Mouse (Mus musculus) forebrain, embryonic 10.5 days (tissue): Measurements from ENCODE around the gene Pdcd1lg2. TPM values are rescaled to one million over a fixed set of nuclear protein-coding genes. Genes with fewer than 3 reads are reported as not detected.

Source experiments
- DNase-seq: peaks from one replicate; pipeline ENCODE4 v3.0.0-alpha.2; 2017; ENCODE audit warnings: low spot score; ENCODE audit errors: extremely low spot score
- H3K27ac ChIP-seq: fragments of 300-500 bp; sonication (generic); 2 replicates; pipeline ENCODE4 v1.5.1; 2016; ENCODE audit warnings: mild to moderate bottlenecking
- H3K27me3 ChIP-seq: fragments of 300-500 bp; sonication (generic); 2 replicates; pipeline ENCODE4 v1.6.1; 2016; ENCODE audit warnings: mild to moderate bottlenecking; ENCODE audit not compliant: poor library complexity, severe bottlenecking
- H3K36me3 ChIP-seq: fragments of 300-500 bp; sonication (generic); replicated peaks from 2 replicates; pipeline ENCODE4 v1.6.1; 2016; ENCODE audit warnings: mild to moderate bottlenecking, moderate library complexity
- H3K4me1 ChIP-seq: fragments of 300-500 bp; sonication (generic); 2 replicates; pipeline ENCODE4 v1.6.1; 2016
- H3K4me3 ChIP-seq: fragments of 300-500 bp; sonication (generic); 2 replicates; pipeline ENCODE4 v1.5.1; 2016; ENCODE audit warnings: mild to moderate bottlenecking, moderate library complexity
- H3K9me3 ChIP-seq: fragments of 300-500 bp; sonication (generic); 2 replicates; pipeline ENCODE4 v1.6.1; 2016; ENCODE audit warnings: mild to moderate bottlenecking, moderate library complexity
- WGBS: fragments of 180-500 bp; shearing (Covaris S2); methylation state at CpG from one replicate; pipeline ENCODE4 v1.1.7; 2016; 5-methylcytosine and 5-hydroxymethylcytosine counted together
- polyA plus RNA-seq: library from polyadenylated mRNA; unstranded; fragments of >200 nt; fragmentation: Nextera tagmentation; extraction: Ambion mirVana; gene quantifications from 2 replicates; pipeline ENCODE4 v1.2.1, GENCODE M21; 2016

Pdcd1lg2 gene
- polyA plus RNA-seq = not detected in 2 replicates

DNA sequence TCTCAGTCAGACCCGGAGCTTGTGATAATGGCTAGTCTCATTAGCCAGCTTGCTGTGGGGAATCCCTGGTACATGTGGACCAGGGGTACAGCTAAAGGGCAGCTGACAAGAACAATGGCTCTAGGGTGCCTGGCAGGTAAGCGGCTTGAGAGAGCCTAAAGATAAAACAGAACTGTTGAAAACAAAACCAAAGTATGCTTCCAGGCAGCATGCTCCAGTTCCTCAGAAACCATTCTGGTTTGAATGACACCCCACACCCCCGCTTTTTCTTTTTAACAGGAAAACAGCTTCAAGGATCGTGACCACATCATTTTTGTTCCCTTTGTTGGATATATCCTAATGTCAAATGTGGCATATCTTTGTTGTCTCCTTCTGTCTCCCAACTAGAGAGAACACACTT lies at the start of gene Pdcd1lg2:
TSS of gene Pdcd1lg2 (plus strand) at position 301 of the 400 bp plus-strand sequence.
- no peak within 1 kb of the TSS for H3K27ac ChIP-seq
- H3K4me1 ChIP-seq = peaks cover 12% of the 10 kb centered on the region
- H3K4me3 ChIP-seq = no peak within 1 kb of the TSS
- no peak for DNase-seq
- no peaks in the 10 kb centered on the region for H3K27me3 ChIP-seq
- H3K36me3 ChIP-seq = no peaks in the 10 kb centered on the region
- WGBS = 88% methylated on average over 4 of the region's 4 CpGs
- no peaks in the 10 kb centered on the region for H3K9me3 ChIP-seq

DNA sequence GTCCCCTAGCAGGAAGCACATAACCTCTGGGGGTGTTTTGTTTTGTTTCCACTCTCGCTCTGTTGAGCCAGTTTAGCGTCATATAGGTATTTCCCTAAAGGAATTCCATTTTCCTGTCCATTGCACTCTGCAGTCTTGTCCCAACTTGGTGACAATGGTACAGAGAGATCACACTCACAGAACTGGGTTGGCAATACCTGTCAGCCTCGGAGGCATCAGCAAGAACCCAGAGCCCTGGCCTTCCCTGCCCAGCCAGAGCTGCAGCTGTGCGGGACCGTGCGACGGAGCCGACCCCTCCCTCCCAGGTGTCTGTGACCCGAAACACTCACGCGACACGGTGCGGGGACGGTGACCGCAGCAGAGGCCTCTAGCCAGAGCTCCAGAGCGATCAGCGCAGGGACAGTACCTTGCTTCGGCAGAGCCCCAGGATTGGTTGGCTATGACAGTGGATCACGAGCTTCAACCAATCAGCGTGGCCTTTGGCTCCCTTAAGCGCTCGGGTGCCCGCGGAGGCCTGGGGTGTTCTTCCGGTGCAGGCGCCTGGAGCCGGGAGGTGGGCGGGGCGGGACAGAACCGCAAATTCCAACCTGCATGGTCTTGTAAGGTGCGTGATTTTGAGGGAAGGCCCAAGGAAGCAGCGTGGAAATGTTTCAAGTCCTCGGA lies 49.1 kb upstream of the Pdcd1lg2 start:
- Histone ChIP-seq H3K36me3 (no peaks in the 10 kb centered on the region), H3K27me3 (peaks cover 17% of the 10 kb centered on the region), H3K4me1 (peaks cover 16% of the 10 kb centered on the region), H3K9me3 (no peaks in the 10 kb centered on the region), H3K4me3 (peak overlapping the region; percentile 75), H3K27ac (peak overlapping the region; percentile 85)
- WGBS = 3% methylated on average over 33 of the region's 33 CpGs
- peak; percentile 87 for DNase-seq

DNA sequence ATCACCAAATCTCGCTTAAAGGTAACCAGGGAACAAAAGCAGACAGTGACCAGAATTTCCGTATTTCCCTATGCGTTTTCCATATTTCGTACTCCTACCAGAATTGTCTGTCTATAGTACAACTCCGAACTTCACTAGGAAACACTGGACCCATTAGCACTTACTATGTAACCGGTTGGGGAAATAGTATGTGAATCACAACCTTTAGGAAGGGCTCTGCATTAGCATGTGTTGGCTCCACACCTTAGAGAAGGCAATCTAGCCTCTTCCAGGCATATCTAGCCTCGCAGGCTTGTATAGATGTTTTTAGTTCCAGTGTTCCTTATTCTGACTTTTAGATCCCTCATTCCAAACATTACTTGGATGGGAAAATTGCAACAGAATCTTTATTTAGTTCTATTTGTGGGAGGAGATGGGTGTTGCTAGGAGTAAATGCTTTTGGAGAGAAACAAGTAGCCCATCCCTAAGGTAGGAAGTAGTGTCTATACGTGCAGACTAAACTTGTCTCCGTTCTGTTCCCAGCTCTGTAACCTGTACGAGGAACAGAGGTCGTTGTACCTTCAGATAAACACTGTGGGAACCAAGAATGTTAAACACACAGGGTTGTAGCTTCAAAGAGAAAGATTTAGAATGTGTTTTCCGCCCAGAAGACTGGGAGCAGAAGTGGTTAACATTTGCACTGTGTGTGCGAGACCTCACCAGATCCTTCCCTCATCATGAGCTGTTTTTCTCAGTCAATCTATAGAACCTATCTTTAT lies 48.4 kb upstream of the Pdcd1lg2 start:
- peak overlapping the region; percentile 85 for H3K27ac ChIP-seq
- H3K27me3 ChIP-seq = peaks cover 24% of the 10 kb centered on the region
- H3K4me1 ChIP-seq = peaks cover 23% of the 10 kb centered on the region
- WGBS = 51% methylated on average over 13 of the region's 13 CpGs
- no peaks in the 10 kb centered on the region for H3K36me3 ChIP-seq
- H3K4me3 ChIP-seq = peak overlapping the region; percentile 75
- no peak for DNase-seq
- no peaks in the 10 kb centered on the region for H3K9me3 ChIP-seq

- H3K9me3 ChIP-seq = no peaks in the 10 kb centered on the region
- no peak overlapping the region for H3K4me3 ChIP-seq
- no peak for DNase-seq
- peaks cover 36% of the 10 kb centered on the region for H3K27me3 ChIP-seq
- H3K27ac ChIP-seq = no peak overlapping the region
- no peaks in the 10 kb centered on the region for H3K36me3 ChIP-seq
- peaks cover 26% of the 10 kb centered on the region for H3K4me1 ChIP-seq
- WGBS = 94% methylated on average over 7 of the region's 7 CpGs
Measured at GRCm38 (mm10) chr19:29363557-29363956, 47.2 kb upstream of the Pdcd1lg2 start.

GRCm38 (mm10) chr19:29364076-29364475 lies 46.6 kb upstream of the Pdcd1lg2 start:
- no peaks in the 10 kb centered on the region for H3K36me3 ChIP-seq
- H3K27ac ChIP-seq = no peak overlapping the region
- H3K27me3 ChIP-seq = peaks cover 40% of the 10 kb centered on the region
- DNase-seq = no peak
- peaks cover 26% of the 10 kb centered on the region for H3K4me1 ChIP-seq
- no peak overlapping the region for H3K4me3 ChIP-seq
- no peaks in the 10 kb centered on the region for H3K9me3 ChIP-seq
- 81% methylated on average over 5 of the region's 5 CpGs for WGBS

DNA sequence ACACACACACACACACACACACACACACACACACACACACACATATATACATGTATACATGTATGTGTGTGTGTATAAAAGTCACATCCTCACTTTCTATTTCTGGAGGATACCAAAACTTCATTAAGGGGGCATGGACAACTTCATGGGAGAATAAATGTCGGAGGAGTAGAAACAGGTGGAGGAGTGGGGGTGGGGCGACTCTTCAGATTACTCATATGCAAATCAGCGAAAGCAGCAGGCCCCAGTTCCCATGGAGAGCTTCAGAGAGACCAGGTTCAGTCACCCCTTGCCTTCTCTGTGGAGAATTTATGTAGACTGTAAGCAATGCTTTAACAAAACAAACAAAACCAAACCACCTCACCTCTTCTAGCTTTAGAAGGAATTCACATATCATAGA lies 45.6 kb upstream of the Pdcd1lg2 start:
- 34% methylated on average over 3 of the region's 3 CpGs for WGBS
- H3K9me3 ChIP-seq = no peaks in the 10 kb centered on the region
- peaks cover 26% of the 10 kb centered on the region for H3K4me1 ChIP-seq
- no peak for DNase-seq
- no peaks in the 10 kb centered on the region for H3K36me3 ChIP-seq
- no peak overlapping the region for H3K27ac ChIP-seq
- peaks cover 40% of the 10 kb centered on the region for H3K27me3 ChIP-seq
- H3K4me3 ChIP-seq = no peak overlapping the region

- 64% methylated on average over 20 of the region's 20 CpGs for WGBS
- no peak for DNase-seq
- H3K36me3 ChIP-seq = no peaks in the 10 kb centered on the region
- peaks cover 40% of the 10 kb centered on the region for H3K27me3 ChIP-seq
- no peaks in the 10 kb centered on the region for H3K9me3 ChIP-seq
- H3K27ac ChIP-seq = no peak overlapping the region
- peak overlapping the region; percentile 52 for H3K4me3 ChIP-seq
- peaks cover 19% of the 10 kb centered on the region for H3K4me1 ChIP-seq
Measured at GRCm38 (mm10) chr19:29366226-29366968, 44.3 kb upstream of the Pdcd1lg2 start.

DNA sequence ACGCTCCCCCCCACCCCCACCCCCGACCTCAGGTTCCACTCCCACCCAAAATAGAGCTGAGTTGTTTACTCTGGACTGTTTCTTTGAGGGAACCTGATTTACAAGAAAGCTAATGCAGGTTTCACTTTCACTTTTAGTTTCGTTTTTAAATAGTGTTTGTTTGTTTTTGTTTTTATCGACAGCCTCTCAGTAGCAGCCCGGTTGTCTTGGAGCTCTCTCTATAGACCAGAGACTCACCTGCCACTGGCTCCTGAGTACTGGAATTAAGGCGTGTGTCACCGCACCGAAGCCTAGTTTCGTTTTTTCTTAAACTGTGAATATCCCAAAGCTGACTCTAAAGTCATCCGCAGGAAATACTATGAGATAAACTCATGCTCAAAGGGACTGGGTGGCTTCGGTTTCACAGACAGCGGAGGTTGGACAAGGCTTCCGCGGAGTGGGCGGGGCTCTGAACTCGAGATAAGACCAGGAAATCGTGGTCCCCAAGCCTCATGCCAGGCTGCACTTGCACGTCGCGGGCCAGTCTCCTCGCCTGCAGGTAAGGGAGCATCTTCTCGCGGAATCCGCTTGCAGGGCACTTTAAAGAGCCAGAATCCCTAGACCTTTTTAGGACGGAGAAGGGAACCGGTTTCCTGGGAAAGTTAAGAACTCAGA lies 43.6 kb upstream of the Pdcd1lg2 start, which contains the start of the genes Plgrkt and Cd274:
TSS of gene Plgrkt (minus strand) at position 422 of the 654 bp plus-strand sequence.
TSS of gene Cd274 (plus strand) at position 487 of the 654 bp plus-strand sequence.
- no peaks in the 10 kb centered on the region for H3K36me3 ChIP-seq
- no peaks in the 10 kb centered on the region for H3K9me3 ChIP-seq
- no peak within 1 kb of the TSS for H3K27ac ChIP-seq
- H3K4me1 ChIP-seq = peaks cover 16% of the 10 kb centered on the region
- peak; percentile 35 for DNase-seq
- peak within 1 kb of the TSS; percentile 52 for H3K4me3 ChIP-seq
- WGBS = 5% methylated on average over 26 of the region's 26 CpGs
- peaks cover 40% of the 10 kb centered on the region for H3K27me3 ChIP-seq

DNA sequence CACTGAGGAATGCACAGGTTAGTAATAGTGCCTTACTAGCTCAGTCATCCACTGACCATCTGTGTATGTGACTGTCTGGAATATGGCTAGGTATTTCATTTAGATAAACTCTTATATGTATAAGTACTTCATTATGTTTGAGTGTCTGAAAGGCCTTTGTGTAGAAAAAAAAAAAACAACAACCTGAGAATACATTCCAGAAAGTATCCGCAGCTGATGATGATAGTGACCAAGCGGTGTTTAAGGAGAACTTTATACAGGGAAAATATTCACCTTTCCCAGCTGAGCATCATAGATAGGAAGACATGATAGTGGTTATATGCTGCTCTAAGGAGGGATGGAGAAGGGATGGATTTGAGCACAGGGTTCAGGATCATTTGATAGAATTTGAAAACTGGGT lies 42.7 kb upstream of the Pdcd1lg2 start:
- Histone ChIP-seq H3K27me3 (peaks cover 40% of the 10 kb centered on the region), H3K9me3 (no peaks in the 10 kb centered on the region), H3K4me3 (no peak overlapping the region), H3K4me1 (peaks cover 10% of the 10 kb centered on the region), H3K27ac (no peak overlapping the region), H3K36me3 (no peaks in the 10 kb centered on the region)
- WGBS = 87% methylated on average over 2 of the region's 2 CpGs
- DNase-seq = no peak

DNA sequence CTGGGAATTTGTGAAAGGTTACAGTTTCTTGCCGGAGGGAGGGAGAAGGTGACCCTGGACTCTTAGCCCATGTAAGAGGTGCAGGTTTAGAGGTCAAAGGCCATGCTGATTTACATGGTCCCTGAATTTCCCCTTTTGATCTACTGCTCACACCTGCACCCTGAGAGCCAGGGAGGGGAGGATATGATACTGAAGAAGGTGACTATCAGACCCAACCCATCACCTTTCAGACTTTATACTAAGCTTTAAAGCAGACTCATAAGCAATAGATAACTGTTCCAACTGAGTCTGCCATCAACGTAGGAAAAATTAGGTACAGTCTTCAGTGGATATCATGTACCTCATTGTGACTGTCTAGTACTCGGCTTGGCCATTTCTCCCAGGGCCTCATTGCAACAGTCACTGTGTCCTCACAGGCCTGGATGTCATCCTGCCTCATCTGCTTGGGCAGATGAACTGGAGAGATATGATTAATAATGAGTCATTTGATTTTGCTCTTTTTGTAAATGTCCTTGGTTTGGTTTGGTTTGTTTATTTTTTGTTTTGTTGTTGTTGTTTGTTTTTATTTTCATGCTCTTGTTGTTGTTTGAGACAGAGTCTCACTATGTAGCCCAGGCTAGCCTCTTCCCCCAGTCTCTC lies 41.9 kb upstream of the Pdcd1lg2 start:
- H3K9me3 ChIP-seq = no peaks in the 10 kb centered on the region
- 78% methylated on average over 3 of the region's 3 CpGs for WGBS
- no peaks in the 10 kb centered on the region for H3K36me3 ChIP-seq

DNA sequence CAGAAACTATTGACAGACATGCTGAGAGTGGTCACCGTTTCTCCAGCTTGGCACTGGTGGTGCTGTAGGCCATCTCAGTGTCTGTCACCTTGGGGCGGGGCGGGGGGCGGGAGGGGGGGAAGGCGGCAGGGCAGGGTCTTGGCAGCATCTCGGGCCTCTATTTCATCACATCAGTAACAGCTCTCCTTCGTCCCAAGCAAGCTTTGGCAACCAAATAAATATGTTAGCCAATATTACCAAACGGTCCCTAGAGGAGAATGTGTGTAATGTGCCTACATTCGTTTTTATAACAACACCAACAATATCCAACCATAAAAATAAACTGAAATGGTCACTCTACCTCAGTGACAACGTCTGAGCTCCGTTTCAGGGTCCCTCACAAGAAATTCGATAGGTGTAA lies 40.6 kb upstream of the Pdcd1lg2 start:
- DNase-seq = no peak
- WGBS = 82% methylated on average over 12 of the region's 12 CpGs
- no peak overlapping the region for H3K4me3 ChIP-seq
- no peaks in the 10 kb centered on the region for H3K9me3 ChIP-seq
- no peaks in the 10 kb centered on the region for H3K36me3 ChIP-seq
- no peak overlapping the region for H3K27ac ChIP-seq
- peaks cover 32% of the 10 kb centered on the region for H3K27me3 ChIP-seq
- peaks cover 13% of the 10 kb centered on the region for H3K4me1 ChIP-seq

More for the DNA sequence above, 41.9 kb upstream of the Pdcd1lg2 start:
- DNase-seq = no peak
- Histone ChIP-seq H3K27ac (no peak overlapping the region), H3K27me3 (peaks cover 40% of the 10 kb centered on the region), H3K4me3 (no peak overlapping the region), H3K4me1 (peaks cover 13% of the 10 kb centered on the region)
